Mouse (Mus musculus) bone marrow macrophage, adult 2 months (primary cell): Measurements from ENCODE around the gene Plcd1.

ENCODE experiments used
- CTCF ChIP-seq: IDR thresholded peaks from 2 replicates; pipeline ENCODE4 v1.5.1; 2012; ENCODE audit warnings: low read depth, mild to moderate bottlenecking, low read length, moderate library complexity
- POLR2A ChIP-seq: IDR thresholded peaks from 2 replicates; pipeline ENCODE4 v1.6.1; 2012; ENCODE audit warnings: mild to moderate bottlenecking, low read depth, low read length, borderline replicate concordance

GRCm38 (mm10) chr9:119120168-119120560 lies 26.9 kb upstream of the Plcd1 start:
- TF ChIP-seq POLR2A (no peak), CTCF (no peak)
